Mouse (Mus musculus) heart, postnatal 0 days (tissue): ENCODE data around the gene Cdhr2. TPM values are rescaled to one million over a fixed set of nuclear protein-coding genes. Genes with fewer than 3 reads are reported as not detected.

Source experiments
- ATAC-seq: fragments of 200-750 bp; cut with Nextera tagmentation; 2 replicates; pipeline ENCODE4 v1.8.0; 2017; ENCODE audit warnings: low read depth, moderate number of reproducible peaks, moderate library complexity; ENCODE audit not compliant: insufficient read depth
- DNase-seq: peaks from one replicate; pipeline ENCODE4 v3.0.0-alpha.2; 2016; ENCODE audit warnings: low spot score
- H3K27ac ChIP-seq: fragments of 300-500 bp; sonication (generic); 2 replicates; pipeline ENCODE4 v1.5.1; 2014; ENCODE audit warnings: low read depth, mild to moderate bottlenecking
- H3K27me3 ChIP-seq: fragments of 300-500 bp; sonication (generic); 2 replicates; pipeline ENCODE4 v1.6.1; 2014; ENCODE audit warnings: low read length, mixed read lengths; ENCODE audit not compliant: control insufficient read depth, insufficient read depth
- H3K36me3 ChIP-seq: fragments of 300-500 bp; sonication (generic); replicated peaks from 2 replicates; pipeline ENCODE4 v1.6.1; 2014; ENCODE audit warnings: low read length, mixed read lengths; ENCODE audit not compliant: control insufficient read depth, insufficient read depth
- H3K4me1 ChIP-seq: fragments of 300-500 bp; sonication (generic); 2 replicates; pipeline ENCODE4 v1.6.1; 2014; ENCODE audit warnings: antibody characterized with exemption; ENCODE audit not compliant: control insufficient read depth, insufficient read depth
- H3K4me2 ChIP-seq: fragments of 300-500 bp; sonication (generic); 2 replicates; pipeline ENCODE4 v1.6.1; 2014; ENCODE audit warnings: low read depth, mild to moderate bottlenecking, low read length, moderate library complexity
- H3K4me3 ChIP-seq: fragments of 300-500 bp; sonication (generic); 2 replicates; pipeline ENCODE4 v1.5.1; 2014; ENCODE audit warnings: low read depth, low read length
- H3K9ac ChIP-seq: fragments of 300-500 bp; sonication (generic); replicated peaks from 2 replicates; pipeline ENCODE4 v1.6.1; 2014; ENCODE audit warnings: low read depth, low read length, mixed read lengths
- H3K9me3 ChIP-seq: fragments of 300-500 bp; sonication (generic); replicated peaks from 2 replicates; pipeline ENCODE4 v1.6.1; 2016; ENCODE audit warnings: low read length; ENCODE audit not compliant: control insufficient read depth
- CTCF ChIP-seq: IDR thresholded peaks from 2 replicates; pipeline ENCODE4 v1.5.1; 2016; ENCODE audit warnings: antibody characterized with exemption, control low read depth, low read depth
- EP300 ChIP-seq: IDR thresholded peaks from 2 replicates; pipeline ENCODE4 v1.6.1; 2016; ENCODE audit warnings: antibody characterized with exemption, low read depth
- WGBS: fragments of 180-500 bp; shearing (Covaris S2); extraction: QIAGEN DNeasy Blood & Tissue Kit; methylation state at CpG from one replicate; pipeline ENCODE4 v1.1.7; 2014; 5-methylcytosine and 5-hydroxymethylcytosine counted together
- polyA plus RNA-seq: library from polyadenylated mRNA; unstranded; fragments of >200 nt; fragmentation: Nextera tagmentation; extraction: Ambion mirVana; gene quantifications from 2 replicates; pipeline ENCODE4 v1.2.1, GENCODE M21; 2015
- total RNA-seq: library from RNA; depleted of rRNA; stranded (reverse); fragments of >200 nt; gene quantifications from 2 replicates; pipeline ENCODE4 v1.2.3, GENCODE M21; 2014; ENCODE audit warnings: low replicate concordance

The Cdhr2 gene
- total and polyA plus RNA-seq, 2 experiments from 2014 or later, result 0.04 TPM; not detected in 1

DNA sequence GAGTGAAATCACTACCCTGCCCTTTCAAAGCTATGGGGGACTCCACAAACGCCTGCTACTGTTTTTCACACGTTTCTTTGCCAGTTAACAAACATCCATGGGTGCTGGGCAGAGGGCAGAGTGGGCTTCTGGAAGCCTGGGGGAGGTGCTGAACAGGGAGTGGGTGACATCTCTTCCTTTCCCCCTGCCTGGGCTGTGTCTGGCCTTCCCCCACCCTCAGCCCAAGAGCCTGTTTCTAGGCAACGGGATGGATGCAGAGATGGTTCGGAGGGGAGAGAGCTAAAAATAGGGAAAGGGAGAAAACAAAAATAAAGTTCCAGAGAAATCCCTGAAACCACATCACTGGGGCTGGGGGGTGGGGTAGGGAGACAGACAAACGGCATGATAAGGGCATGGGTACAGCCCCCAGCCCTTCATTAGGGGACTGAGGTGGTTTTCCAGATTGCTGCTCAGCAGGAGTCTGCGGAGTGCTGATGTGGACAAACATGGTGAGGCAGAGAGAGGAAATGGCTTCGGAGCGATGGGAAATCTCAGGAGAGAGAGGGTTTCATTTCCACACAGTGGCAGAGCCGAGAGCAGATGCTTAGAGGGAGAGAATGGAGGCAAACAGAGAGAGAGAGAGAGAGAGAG lies 54.1 kb downstream of the Cdhr2 start:
- Histone ChIP-seq H3K4me3 (no peak overlapping the region), H3K36me3 (no peaks in the 10 kb centered on the region), H3K4me1 (no peaks in the 10 kb centered on the region; the same call in 1 of the 2 replicates), H3K4me2 (no peak overlapping the region), H3K27me3 (peaks cover 57% of the 10 kb centered on the region), H3K9me3 (no peaks in the 10 kb centered on the region), H3K9ac (no peak overlapping the region), H3K27ac (no peak overlapping the region)
- TF ChIP-seq EP300, result no peak
- no peak for DNase-seq
- ATAC-seq, result no peak
- 13% methylated on average over 9 of the region's 9 CpGs for WGBS

DNA sequence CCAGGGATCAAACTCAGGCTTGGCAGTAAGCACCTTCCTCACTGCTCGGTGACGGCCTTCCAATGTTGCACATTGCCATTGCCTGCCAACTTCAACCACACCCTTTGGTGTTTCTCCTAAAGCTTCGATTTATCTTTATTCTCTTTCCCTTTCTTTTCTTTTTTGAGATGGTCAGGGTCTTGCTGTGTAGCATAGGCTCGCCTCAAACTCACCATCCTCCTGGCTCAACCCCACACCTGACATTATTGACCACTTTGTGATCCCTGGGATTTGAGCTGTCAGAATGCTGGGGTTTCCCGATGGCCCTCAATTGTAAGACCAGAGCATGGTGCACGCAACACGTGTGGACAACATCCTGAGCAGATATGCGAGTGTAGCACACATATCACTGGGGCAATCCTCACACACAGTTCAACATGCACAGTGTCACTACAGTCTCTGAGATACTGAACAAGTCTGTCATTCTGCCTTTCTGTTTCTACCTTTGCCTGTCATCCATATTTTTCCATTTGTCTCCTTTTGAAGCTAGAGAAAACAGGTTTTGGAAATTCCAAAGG lies 55.0 kb downstream of the Cdhr2 start:
- ATAC-seq (no peak), DNase-seq (no peak)
- H3K4me3 ChIP-seq, result no peak overlapping the region
- WGBS, result 75% methylated on average over 8 of the region's 8 CpGs
- no peaks in the 10 kb centered on the region; the same call in 1 of the 2 replicates for H3K4me1 ChIP-seq
- no peak overlapping the region for H3K9ac ChIP-seq
- no peak overlapping the region for H3K4me2 ChIP-seq
- TF ChIP-seq EP300 (no peak), CTCF (no peak)
- H3K27ac ChIP-seq, result no peak overlapping the region
- no peaks in the 10 kb centered on the region for H3K9me3 ChIP-seq
- H3K27me3 ChIP-seq, result peaks cover 54% of the 10 kb centered on the region
- no peaks in the 10 kb centered on the region for H3K36me3 ChIP-seq

DNA sequence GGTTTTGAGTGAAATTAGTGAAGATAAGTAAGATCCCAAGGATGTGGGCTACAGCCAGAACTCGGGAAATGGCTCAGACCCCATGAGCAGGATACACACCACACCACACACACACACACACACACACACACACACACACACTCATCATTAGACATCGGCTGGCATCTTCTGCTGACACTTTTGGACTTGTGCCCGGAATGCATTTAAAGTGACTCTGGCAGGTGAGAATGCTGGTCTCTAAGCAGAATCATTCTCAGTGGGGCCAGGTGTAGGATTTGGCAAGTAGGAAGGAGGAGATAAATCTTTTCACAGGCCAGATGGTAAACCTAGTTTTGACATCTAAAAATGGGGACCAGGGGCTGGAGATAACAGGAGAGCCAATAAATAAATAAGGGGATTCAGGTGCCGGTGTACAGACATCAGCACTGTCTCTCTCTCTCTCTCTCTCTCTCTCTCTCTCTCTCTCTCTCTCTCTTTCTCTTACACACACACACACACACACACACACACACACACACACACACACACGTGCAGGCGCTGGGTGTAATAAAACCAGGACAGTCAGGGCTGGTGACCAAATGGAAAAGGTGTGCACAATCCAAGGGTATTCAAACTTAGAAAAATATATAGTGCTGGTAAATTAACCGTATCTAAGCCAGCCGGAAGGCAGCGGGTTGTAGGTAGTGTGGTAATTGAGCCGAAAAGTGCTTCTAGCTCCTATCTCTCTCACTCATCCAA lies 56.0 kb downstream of the Cdhr2 start:
- Histone ChIP-seq H3K27me3 (peaks cover 53% of the 10 kb centered on the region), H3K27ac (no peak overlapping the region), H3K36me3 (no peaks in the 10 kb centered on the region), H3K4me3 (no peak overlapping the region), H3K4me2 (no peak overlapping the region), H3K9ac (no peak overlapping the region), H3K4me1 (no peaks in the 10 kb centered on the region; the same call in 1 of the 2 replicates), H3K9me3 (no peaks in the 10 kb centered on the region)
- no peak for ATAC-seq
- TF ChIP-seq EP300 (no peak), CTCF (no peak)
- WGBS, result 36% methylated on average over 10 of the region's 10 CpGs
- no peak for DNase-seq

DNA sequence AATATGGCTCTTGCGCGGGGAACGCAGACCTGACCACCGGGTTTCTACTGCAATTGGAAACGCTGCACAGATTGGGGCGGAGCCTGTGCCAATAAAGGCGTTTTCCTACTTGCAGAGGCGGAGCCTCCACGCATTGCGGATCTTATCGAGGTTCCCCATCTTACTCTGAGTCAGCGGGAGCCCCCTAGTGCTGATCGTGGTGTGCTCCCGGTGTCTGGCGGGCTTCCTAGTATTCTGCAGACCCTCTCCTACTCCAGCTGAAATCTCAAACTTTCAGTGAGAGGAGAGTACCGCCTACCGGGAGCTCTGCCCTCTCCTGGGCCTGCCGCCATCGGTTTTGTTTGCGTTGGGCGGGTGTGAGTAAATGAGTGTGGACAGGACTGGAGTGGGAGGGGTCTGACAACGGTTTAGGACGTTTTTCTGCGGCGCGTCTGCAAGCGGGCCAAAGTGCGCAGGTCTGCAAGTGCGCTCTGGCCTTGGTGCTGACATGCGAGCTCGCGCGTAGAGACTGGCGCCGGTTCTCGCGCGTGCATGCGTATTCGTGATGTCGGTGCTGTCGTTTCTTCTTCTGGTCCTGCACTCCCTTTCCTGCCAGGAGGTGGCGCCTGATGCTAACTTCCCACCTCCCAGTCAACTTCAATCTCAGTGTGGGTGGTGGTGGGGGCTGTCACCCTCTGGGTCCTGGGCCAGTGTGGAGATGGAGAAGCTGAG lies 56.9 kb downstream of the Cdhr2 start:
- Histone ChIP-seq H3K27ac (no peak overlapping the region), H3K27me3 (peaks cover 54% of the 10 kb centered on the region), H3K9ac (no peak overlapping the region), H3K9me3 (no peaks in the 10 kb centered on the region), H3K4me2 (peak overlapping the region; percentile 38), H3K4me1 (no peaks in the 10 kb centered on the region; the same call in 1 of the 2 replicates), H3K4me3 (peak overlapping the region; percentile 28), H3K36me3 (no peaks in the 10 kb centered on the region)
- ATAC-seq, result peak; percentile 81
- under 1% methylated on average over 43 of the region's 43 CpGs for WGBS
- peak; percentile 86 for DNase-seq
- TF ChIP-seq CTCF, result peak; percentile 75
- TF ChIP-seq EP300, result no peak

DNA sequence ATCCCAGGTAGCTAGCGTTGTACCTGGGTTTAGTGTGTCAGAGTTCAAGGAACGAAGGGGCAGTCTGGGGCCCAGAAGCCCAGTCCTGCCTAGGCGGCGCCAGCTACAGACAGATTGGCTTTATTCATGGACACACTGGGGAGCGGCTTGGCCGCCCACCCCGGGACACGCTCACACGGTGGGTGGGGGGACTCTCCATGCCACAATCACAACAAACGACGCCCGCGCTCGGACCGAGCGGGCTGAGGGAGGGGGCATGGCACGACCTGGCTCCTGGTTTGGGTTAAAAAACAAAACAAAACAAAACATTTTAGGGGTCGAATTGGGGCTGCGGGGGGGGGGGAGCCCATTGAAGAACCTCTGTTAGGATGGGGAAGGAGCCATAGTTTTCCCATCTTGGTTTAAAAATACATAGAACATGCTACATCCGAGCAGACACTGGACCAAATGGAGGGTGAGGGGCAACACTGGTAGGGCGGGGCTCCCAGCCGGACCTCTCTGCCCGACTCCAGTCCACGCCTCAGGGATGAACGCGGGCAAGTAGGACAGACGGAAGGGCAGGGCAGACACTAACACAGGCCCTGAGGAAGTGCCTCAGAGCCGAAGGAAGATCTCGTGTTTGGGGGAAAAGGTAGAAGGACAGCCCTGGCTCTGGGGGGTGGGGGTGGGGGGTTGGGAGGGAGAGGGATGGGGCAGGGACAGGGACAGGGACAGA lies 57.7 kb downstream of the Cdhr2 start:
- Histone ChIP-seq H3K9ac (no peak overlapping the region), H3K4me1 (no peaks in the 10 kb centered on the region; the same call in 1 of the 2 replicates), H3K27ac (no peak overlapping the region), H3K27me3 (peaks cover 61% of the 10 kb centered on the region), H3K9me3 (no peaks in the 10 kb centered on the region), H3K4me3 (no peak overlapping the region), H3K4me2 (no peak overlapping the region; the same call in 1 of the 2 replicates), H3K36me3 (no peaks in the 10 kb centered on the region)
- TF ChIP-seq EP300, result no peak
- no peak for TF ChIP-seq CTCF
- no peak for DNase-seq
- ATAC-seq, result peak; percentile 8; the same call in 1 of the 2 replicates
- WGBS, result 3% methylated on average over 29 of the region's 29 CpGs
